Mouse (Mus musculus): ENCODE data around the gene Sh3glb1.

DNA sequence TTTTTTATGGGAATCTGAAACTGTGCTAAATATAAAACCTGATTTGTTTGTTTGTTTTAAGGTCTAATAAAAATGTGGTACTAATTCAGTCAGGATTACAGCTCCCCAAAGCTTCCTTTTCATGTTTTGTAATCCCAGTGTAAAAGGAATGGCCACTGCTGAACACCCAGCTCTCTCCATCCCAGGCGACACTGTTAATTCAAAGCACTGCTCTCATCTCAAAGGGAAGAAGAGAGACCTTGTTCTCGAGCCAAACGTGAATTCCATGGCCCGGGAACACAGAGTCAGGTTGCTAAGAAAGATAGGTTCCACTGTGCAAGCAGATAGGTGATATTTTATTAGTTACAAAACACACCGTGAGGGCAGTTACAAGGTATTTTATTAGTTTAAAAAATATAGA, 75.9 kb downstream of the Sh3glb1 start:
- TF ChIP-seq CTCF (IDR thresholded peaks at IDR 0.05; ENCODE audit: extremely low read depth, insufficient read length, insufficient replicate concordance, low read depth, low read length) (no peak), POLR2A (IDR thresholded peaks at IDR 0.05; ENCODE audit: low read depth, low read length) (no peak)
